Mouse (Mus musculus): ENCODE data around the gene Psmb8. TPM values are rescaled to one million over a fixed set of nuclear protein-coding genes. Genes with fewer than 3 reads are reported as not detected.
A peak's percentile ranks its signal among the peaks of the same experiment; 100 is the strongest.

Psmb8 gene
- polyA plus RNA-seq, 1 experiment: 293 TPM

DNA sequence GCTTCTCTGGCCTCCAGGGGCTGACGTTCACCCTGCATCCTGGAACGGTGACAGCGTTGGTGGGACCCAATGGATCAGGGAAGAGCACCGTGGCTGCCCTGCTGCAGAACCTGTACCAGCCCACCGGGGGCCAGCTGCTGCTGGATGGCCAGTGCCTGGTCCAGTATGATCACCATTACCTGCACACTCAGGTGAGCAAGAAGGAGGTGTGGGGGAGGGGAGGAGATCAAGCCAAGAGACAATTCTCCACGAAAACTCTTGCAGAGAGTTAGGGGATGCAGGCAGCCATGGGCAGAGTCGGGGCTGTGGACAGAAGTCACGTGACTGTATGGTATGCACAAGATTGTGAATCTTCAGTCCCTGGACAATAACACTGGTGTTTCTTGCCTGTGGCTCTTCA, 4.1 kb upstream of the Psmb8 start:
- no peak for TF ChIP-seq POLR2A (IDR thresholded peaks at IDR 0.05; ENCODE audit: low read depth, low read length)
- TF ChIP-seq CTCF (IDR thresholded peaks at IDR 0.05; ENCODE audit: extremely low read depth, insufficient read length, insufficient replicate concordance, low read depth, low read length): no peak
- no peak overlapping the region for H3K4me3 ChIP-seq (ENCODE audit: low read depth, low read length)
- no peak overlapping the region for H3K27ac ChIP-seq (ENCODE audit: insufficient read depth, low read depth, low read length)
- H3K27me3 ChIP-seq (ENCODE audit: control insufficient read depth, insufficient read depth, low read length): no peaks in the 10 kb centered on the region
- H3K4me1 ChIP-seq (ENCODE audit: control insufficient read depth, insufficient read depth, insufficient read length, low read length): peaks cover 29% of the 10 kb centered on the region
- peaks cover 58% of the 10 kb centered on the region for H3K36me3 ChIP-seq (ENCODE audit: control insufficient read depth, insufficient read depth, low read length)
- 82% methylated on average over 8 of the region's 8 CpGs for WGBS

DNA sequence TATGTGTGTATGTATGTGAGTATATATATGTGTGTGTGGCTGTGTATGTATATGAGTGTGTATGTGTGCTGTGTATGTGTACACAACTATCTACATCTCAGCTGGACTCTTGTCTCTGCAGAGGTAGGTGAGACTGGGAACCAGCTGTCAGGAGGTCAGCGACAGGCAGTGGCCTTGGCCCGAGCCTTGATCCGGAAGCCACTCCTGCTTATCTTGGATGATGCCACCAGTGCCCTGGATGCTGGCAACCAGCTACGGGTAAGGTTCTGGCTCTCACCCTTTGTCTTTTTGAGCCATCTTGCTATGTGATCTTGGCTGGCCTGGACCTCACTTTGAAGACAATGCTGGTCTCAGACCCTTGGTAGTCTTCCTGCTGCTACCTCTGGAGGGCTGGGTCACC, 2.8 kb upstream of the Psmb8 start:
- Histone ChIP-seq H3K27me3 (ENCODE audit: control insufficient read depth, insufficient read depth, low read length) (no peaks in the 10 kb centered on the region), H3K36me3 (ENCODE audit: control insufficient read depth, insufficient read depth, low read length) (peaks cover 55% of the 10 kb centered on the region), H3K4me3 (ENCODE audit: low read depth, low read length) (no peak overlapping the region), H3K4me1 (ENCODE audit: control insufficient read depth, insufficient read depth, insufficient read length, low read length) (peaks cover 23% of the 10 kb centered on the region), H3K27ac (ENCODE audit: insufficient read depth, low read depth, low read length) (no peak overlapping the region)
- TF ChIP-seq POLR2A (IDR thresholded peaks at IDR 0.05; ENCODE audit: low read depth, low read length): no peak
- no peak for TF ChIP-seq CTCF (IDR thresholded peaks at IDR 0.05; ENCODE audit: extremely low read depth, insufficient read length, insufficient replicate concordance, low read depth, low read length)
- WGBS: 92% methylated on average over 4 of the region's 4 CpGs

DNA sequence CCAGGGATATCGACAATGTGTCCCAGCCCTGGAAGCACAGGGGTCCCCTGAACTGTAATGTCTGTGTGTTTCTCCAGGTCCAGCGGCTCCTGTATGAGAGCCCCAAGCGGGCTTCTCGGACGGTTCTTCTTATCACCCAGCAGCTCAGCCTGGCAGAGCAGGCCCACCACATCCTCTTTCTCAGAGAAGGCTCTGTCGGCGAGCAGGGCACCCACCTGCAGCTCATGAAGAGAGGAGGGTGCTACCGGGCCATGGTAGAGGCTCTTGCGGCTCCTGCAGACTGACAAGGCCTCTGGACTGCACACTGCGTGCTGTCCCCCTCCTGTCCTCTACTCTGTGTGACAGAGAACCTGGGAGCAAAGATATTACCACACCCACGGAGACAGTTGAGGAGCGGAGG, 1.0 kb upstream of the Psmb8 start:
- WGBS: 80% methylated on average over 12 of the region's 12 CpGs
- no peak overlapping the region for H3K4me3 ChIP-seq (ENCODE audit: low read depth, low read length)
- TF ChIP-seq POLR2A (IDR thresholded peaks at IDR 0.05; ENCODE audit: low read depth, low read length) (no peak), CTCF (IDR thresholded peaks at IDR 0.05; ENCODE audit: extremely low read depth, insufficient read length, insufficient replicate concordance, low read depth, low read length) (no peak)

DNA sequence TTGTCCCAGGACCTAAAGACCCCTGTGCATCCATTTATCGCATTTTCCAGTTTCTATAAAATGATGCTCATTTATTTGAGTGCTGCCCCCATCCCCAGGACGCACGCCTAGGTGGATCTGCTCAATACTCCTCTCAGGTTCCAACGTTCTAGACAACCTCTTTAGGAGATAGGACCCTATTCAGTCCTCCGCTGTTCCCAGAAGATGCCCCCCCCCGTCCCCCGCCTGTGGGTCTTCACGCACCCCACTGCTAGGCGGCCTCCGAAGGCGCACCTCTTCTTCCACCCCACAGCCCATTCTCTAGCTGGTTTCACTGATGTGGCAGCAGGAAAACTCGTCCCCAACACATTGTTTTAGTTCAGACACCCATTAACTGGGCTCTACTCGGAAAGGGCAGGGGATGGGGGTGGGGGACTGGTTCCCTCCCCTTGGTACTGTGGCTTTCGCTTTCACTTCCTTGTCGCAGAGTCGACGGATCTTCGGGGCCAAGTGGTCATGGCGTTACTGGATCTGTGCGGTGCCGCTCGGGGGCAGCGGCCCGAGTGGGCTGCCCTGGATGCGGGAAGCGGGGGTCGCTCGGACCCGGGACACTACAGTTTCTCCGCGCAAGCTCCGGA, 491 bp downstream of the Psmb8 start:
- H3K27ac ChIP-seq (ENCODE audit: insufficient read depth, low read depth, low read length): peak overlapping the region; percentile 73
- H3K36me3 ChIP-seq (ENCODE audit: control insufficient read depth, insufficient read depth, low read length): peaks cover 47% of the 10 kb centered on the region
- TF ChIP-seq POLR2A (IDR thresholded peaks at IDR 0.05; ENCODE audit: low read depth, low read length) (peak; percentile 83), CTCF (IDR thresholded peaks at IDR 0.05; ENCODE audit: extremely low read depth, insufficient read length, insufficient replicate concordance, low read depth, low read length) (no peak)
- WGBS: under 1% methylated on average over 32 of the region's 32 CpGs
- H3K4me1 ChIP-seq (ENCODE audit: control insufficient read depth, insufficient read depth, insufficient read length, low read length): peaks cover 5% of the 10 kb centered on the region; the same call in 1 of the 2 replicates
- H3K4me3 ChIP-seq (ENCODE audit: low read depth, low read length): peak overlapping the region; percentile 75
- H3K27me3 ChIP-seq (ENCODE audit: control insufficient read depth, insufficient read depth, low read length): no peaks in the 10 kb centered on the region

More for the DNA sequence above, 1.0 kb upstream of the Psmb8 start:
- H3K27ac ChIP-seq (ENCODE audit: insufficient read depth, low read depth, low read length): peak overlapping the region; percentile 4; the same call in 1 of the 2 replicates
- peaks cover 57% of the 10 kb centered on the region for H3K36me3 ChIP-seq (ENCODE audit: control insufficient read depth, insufficient read depth, low read length)
- no peaks in the 10 kb centered on the region for H3K27me3 ChIP-seq (ENCODE audit: control insufficient read depth, insufficient read depth, low read length)
- H3K4me1 ChIP-seq (ENCODE audit: control insufficient read depth, insufficient read depth, insufficient read length, low read length): peaks cover 8% of the 10 kb centered on the region; the same call in 1 of the 2 replicates

- Histone ChIP-seq H3K27ac (ENCODE audit: insufficient read depth, low read depth, low read length) (peak overlapping the region; percentile 69), H3K4me1 (ENCODE audit: control insufficient read depth, insufficient read depth, insufficient read length, low read length) (peaks cover 5% of the 10 kb centered on the region; the same call in 1 of the 2 replicates), H3K4me3 (ENCODE audit: low read depth, low read length) (peak overlapping the region; percentile 75), H3K36me3 (ENCODE audit: control insufficient read depth, insufficient read depth, low read length) (peaks cover 43% of the 10 kb centered on the region), H3K27me3 (ENCODE audit: control insufficient read depth, insufficient read depth, low read length) (no peaks in the 10 kb centered on the region)
- no peak for TF ChIP-seq POLR2A (IDR thresholded peaks at IDR 0.05; ENCODE audit: low read depth, low read length)
- TF ChIP-seq CTCF (IDR thresholded peaks at IDR 0.05; ENCODE audit: extremely low read depth, insufficient read length, insufficient replicate concordance, low read depth, low read length): no peak
- WGBS: 3% methylated on average over 11 of the region's 11 CpGs
These were observed 996 bp downstream of the Psmb8 start for GRCm38 (mm10) chr17:34198521-34198912.

GRCm38 (mm10) chr17:34199050-34199619, 1.6 kb downstream of the Psmb8 start:
- TF ChIP-seq POLR2A (IDR thresholded peaks at IDR 0.05; ENCODE audit: low read depth, low read length): no peak
- TF ChIP-seq CTCF (IDR thresholded peaks at IDR 0.05; ENCODE audit: extremely low read depth, insufficient read length, insufficient replicate concordance, low read depth, low read length): no peak
- 69% methylated on average over 12 of the region's 12 CpGs for WGBS
- Histone ChIP-seq H3K36me3 (ENCODE audit: control insufficient read depth, insufficient read depth, low read length) (peaks cover 37% of the 10 kb centered on the region), H3K4me1 (ENCODE audit: control insufficient read depth, insufficient read depth, insufficient read length, low read length) (peaks cover 8% of the 10 kb centered on the region), H3K27ac (ENCODE audit: insufficient read depth, low read depth, low read length) (no peak overlapping the region), H3K4me3 (ENCODE audit: low read depth, low read length) (peak overlapping the region; percentile 75), H3K27me3 (ENCODE audit: control insufficient read depth, insufficient read depth, low read length) (no peaks in the 10 kb centered on the region)

GRCm38 (mm10) chr17:34200047-34200446, 2.5 kb downstream of the Psmb8 start:
- no peaks in the 10 kb centered on the region for H3K27me3 ChIP-seq (ENCODE audit: control insufficient read depth, insufficient read depth, low read length)
- no peak overlapping the region for H3K4me3 ChIP-seq (ENCODE audit: low read depth, low read length)
- peaks cover 8% of the 10 kb centered on the region for H3K4me1 ChIP-seq (ENCODE audit: control insufficient read depth, insufficient read depth, insufficient read length, low read length)
- peaks cover 33% of the 10 kb centered on the region for H3K36me3 ChIP-seq (ENCODE audit: control insufficient read depth, insufficient read depth, low read length)
- WGBS: 87% methylated on average over 10 of the region's 10 CpGs
- no peak for TF ChIP-seq POLR2A (IDR thresholded peaks at IDR 0.05; ENCODE audit: low read depth, low read length)
- TF ChIP-seq CTCF (IDR thresholded peaks at IDR 0.05; ENCODE audit: extremely low read depth, insufficient read length, insufficient replicate concordance, low read depth, low read length): no peak
- H3K27ac ChIP-seq (ENCODE audit: insufficient read depth, low read depth, low read length): no peak overlapping the region
